Mouse (Mus musculus) frontal cortex, postnatal 10 days (tissue): ENCODE results near the gene Cwc22.

ENCODE experiments used
- DNase-seq, 2 experiments: peaks; one replicate each; pipeline ENCODE4 v3.0.0; 2022; ENCODE audit warnings: low spot score in 2 of 2, mixed read lengths in 1 of 2

The Cwc22 gene

DNA sequence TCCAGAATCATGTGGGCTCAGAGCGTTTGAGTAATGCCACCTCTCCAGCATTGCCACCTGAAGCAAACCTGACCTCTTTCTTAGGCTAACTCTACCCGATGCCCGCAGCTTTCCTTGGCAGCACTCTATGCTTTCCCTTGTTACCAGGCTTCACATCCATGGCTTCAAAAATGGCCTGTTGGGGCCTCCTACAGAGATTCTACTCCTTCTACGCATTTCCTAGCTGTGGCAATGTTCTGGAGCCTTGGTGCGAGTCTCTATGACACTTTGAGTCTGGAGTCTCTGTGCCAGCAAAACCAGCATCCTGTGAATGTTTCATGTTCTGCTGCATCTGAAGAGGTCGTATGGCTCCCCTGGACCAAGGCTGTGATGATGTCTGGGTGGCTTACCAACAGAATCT, 69.8 kb downstream of the Cwc22 start:
- no peak for DNase-seq

GRCm38 (mm10) chr2:77875516-77875915, 70.7 kb downstream of the Cwc22 start:
- no peak for DNase-seq

GRCm38 (mm10) chr2:77874678-77875077, 71.5 kb downstream of the Cwc22 start:
- DNase-seq = no peak

GRCm38 (mm10) chr2:77873806-77874205, 72.4 kb downstream of the Cwc22 start:
- DNase-seq = no peak

- DNase-seq = no peak
Measured at GRCm38 (mm10) chr2:77872676-77873075, 73.5 kb downstream of the Cwc22 start.

GRCm38 (mm10) chr2:77871146-77871545, 75.0 kb downstream of the Cwc22 start:
- no peak for DNase-seq

- no peak for DNase-seq
Measured at GRCm38 (mm10) chr2:77869729-77870280, 76.4 kb downstream of the Cwc22 start.

DNA sequence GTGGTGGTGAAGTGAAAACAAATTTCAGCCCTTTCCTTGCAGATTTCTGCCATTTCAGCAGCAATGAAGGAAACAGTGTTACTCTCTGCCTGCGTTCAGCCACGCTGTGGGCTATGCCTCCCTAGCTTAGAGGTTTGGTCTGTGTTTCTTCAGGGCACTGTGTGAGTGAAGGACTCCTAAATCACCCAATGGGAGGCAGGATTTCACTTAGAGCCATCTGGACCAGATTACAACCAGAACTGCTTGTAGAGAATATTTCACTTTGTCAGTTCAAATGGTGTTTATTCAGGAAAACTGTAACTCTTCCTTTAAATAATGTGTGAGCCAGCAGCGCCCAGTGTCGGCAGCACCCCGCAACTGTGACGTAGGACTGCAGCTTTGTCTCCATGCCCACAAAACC, 82.2 kb downstream of the Cwc22 start:
- DNase-seq = no peak

GRCm38 (mm10) chr2:77863522-77863921, 82.7 kb downstream of the Cwc22 start:
- DNase-seq = peak in 1 of 2 experiments; percentile 23

GRCm38 (mm10) chr2:77841464-77841863, 104.7 kb downstream of the Cwc22 start:
- DNase-seq = peak; percentile 39 to 50

- no peak for DNase-seq
Measured at GRCm38 (mm10) chr2:77839587-77839986, 106.6 kb downstream of the Cwc22 start.

- no peak for DNase-seq
Measured at GRCm38 (mm10) chr2:77838688-77839087, 107.5 kb downstream of the Cwc22 start.

DNA sequence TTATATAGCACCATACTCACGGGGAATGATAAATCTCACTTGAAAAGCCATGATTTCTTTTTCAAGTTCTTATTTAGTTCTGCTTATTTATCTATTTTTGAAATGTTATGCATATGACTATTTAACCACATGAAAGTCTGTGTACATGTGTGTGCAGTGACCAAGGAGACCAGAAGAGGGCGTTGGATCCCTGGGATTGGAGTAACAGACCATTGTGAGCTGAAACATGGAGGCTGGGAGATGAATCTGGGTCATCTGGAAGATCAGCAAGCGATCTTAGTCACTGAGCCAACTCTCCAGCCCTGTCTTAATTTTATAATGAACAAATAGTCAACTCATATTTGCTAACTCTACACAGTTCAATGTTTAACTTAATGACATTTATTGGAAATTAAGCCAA, 110.4 kb downstream of the Cwc22 start:
- DNase-seq = no peak
